Comparison of ENCODE assay signal across 9 mouse cellular contexts in the genomic region with DNA sequence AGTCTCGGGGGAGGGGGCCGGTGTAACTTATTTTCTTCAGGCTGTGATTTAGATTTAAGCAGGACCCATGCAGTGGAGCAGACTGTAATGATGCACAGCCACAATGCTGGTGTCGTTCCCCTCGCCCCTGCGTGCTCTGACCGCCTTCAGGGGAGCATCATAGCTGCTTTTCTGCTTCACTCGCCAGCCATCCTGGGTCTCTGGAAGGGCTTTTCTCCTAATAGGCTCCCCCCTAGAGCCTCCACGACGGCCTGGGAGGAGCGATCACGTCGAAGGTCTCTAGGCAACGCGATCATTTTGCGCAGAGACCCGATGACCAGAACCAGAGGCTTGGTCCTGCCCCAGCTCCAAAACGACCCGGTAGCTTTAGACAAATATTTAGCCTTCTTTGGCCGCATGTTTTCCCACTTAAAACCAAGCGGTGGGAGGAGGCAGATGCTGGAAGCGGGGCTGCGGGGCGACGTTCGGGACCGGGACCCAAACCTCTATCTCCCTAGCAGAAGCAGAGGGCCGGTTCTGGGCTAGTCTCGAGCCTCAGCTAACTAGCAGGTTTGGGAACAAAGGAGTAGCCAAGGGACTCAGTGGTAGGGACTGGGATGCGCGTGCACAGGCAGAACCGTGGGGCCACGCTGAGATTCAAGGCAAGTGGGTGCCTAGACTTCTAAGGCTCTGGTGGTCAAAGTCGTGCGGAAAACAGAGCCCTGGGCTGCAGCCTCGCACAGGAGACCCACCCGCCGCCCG. TPM values are rescaled to one million over a fixed set of nuclear protein-coding genes. Genes with fewer than 3 reads are reported as not detected.
DNase-seq lines count a peak whose midpoint lies in the region; ATAC-seq and TF ChIP-seq lines count a peak whose summit lies in the region.
"Had no signal": no experiment of that assay in that cellular context is flagged by ENCODE, and none has a peak within 500 bp of the region (broad histone marks: within the 10 kb centered on the region; RNA-seq: fewer than 3 reads in every experiment).

No protein-coding gene starts in this region.

- peaks cover 51% of the 10 kb centered on the region for H3K27me3 ChIP-seq in forebrain, embryonic 10.5 days (ENCODE audit: poor library complexity, severe bottlenecking)
- peaks cover 36% of the 10 kb centered on the region for H3K27me3 ChIP-seq in intestine, postnatal 0 days (replicated peaks; ENCODE audit: control insufficient read depth, insufficient read depth, low read length)

- peak overlapping the region; percentile 55 for H3K4me3 ChIP-seq in forebrain, embryonic 10.5 days
- peak overlapping the region; percentile 26 for H3K4me3 ChIP-seq in intestine, postnatal 0 days (ENCODE audit: low read depth, low read length)
- H3K4me3 ChIP-seq in olfactory bulb, adult 2 months (ENCODE audit: insufficient read depth, low read depth, low read length): peak overlapping the region; percentile 36

- H3K9ac ChIP-seq in intestine, postnatal 0 days (ENCODE audit: low read depth, low read length): no peak overlapping the region

- H3K4me1 ChIP-seq in forebrain, embryonic 10.5 days: peaks cover 26% of the 10 kb centered on the region
- no peaks in the 10 kb centered on the region for H3K4me1 ChIP-seq in intestine, postnatal 0 days (replicated peaks; ENCODE audit: control insufficient read depth, insufficient read depth, low read length)
- H3K4me1 ChIP-seq in olfactory bulb, adult 2 months (ENCODE audit: control insufficient read depth, insufficient read depth, low read length): peaks cover 8% of the 10 kb centered on the region

- H3K27ac ChIP-seq in forebrain, embryonic 10.5 days: peak overlapping the region; percentile 40
- H3K27ac ChIP-seq in intestine, postnatal 0 days (ENCODE audit: low read depth, low read length): no peak overlapping the region
- H3K27ac ChIP-seq in olfactory bulb, adult 2 months (ENCODE audit: insufficient read depth, low read depth, low read length): no peak overlapping the region

- intact Hi-C loops in left cerebral cortex, postnatal 4 days (cut with DNase I): loop anchor here (10.0 kb wide), 1 partner anchor 289 kb away; no protein-coding TSS in a partner anchor
- intact Hi-C loops in left cerebral cortex, postnatal 25 days (cut with DNase I): loop anchor here (2.0 kb wide), 1 partner anchor 285 kb away; no protein-coding TSS in a partner anchor
- intact Hi-C loops in left cerebral cortex, postnatal 14 days (cut with DNase I): no loop called here

- no peak for TF ChIP-seq CTCF in intestine, postnatal 0 days (IDR thresholded peaks at IDR 0.05; ENCODE audit: low read depth)
- no peak for TF ChIP-seq CTCF in olfactory bulb, adult 2 months (IDR thresholded peaks at IDR 0.05; ENCODE audit: insufficient read depth, low read depth, low read length)

- TF ChIP-seq POLR2A in olfactory bulb, adult 2 months (IDR thresholded peaks at IDR 0.05; ENCODE audit: insufficient read depth, low read depth, low read length): no peak

- peak; percentile 35 for DNase-seq in left cerebral cortex, postnatal 4 days
- no peak for DNase-seq in left cerebral cortex, postnatal 25 days (ENCODE audit: low spot score in 2 of 2)
- DNase-seq in forebrain, embryonic 10.5 days (ENCODE audit: extremely low spot score, low spot score): no peak
- DNase-seq in left cerebral cortex, postnatal 14 days (ENCODE audit: low spot score in 2 of 2): no peak
- no peak for DNase-seq in frontal cortex, adult 2 months (ENCODE audit: extremely low spot score in 1 of 2, low spot score in 1 of 2)
- DNase-seq in cerebellum, adult 11 months: no peak
- DNase-seq: kidney, adult 11 months had no signal

- no peaks in the 10 kb centered on the region for H3K36me3 ChIP-seq in forebrain, embryonic 10.5 days (replicated peaks)
- H3K36me3 ChIP-seq in intestine, postnatal 0 days (ENCODE audit: control insufficient read depth, insufficient read depth): no peaks in the 10 kb centered on the region

- no peaks in the 10 kb centered on the region for H3K9me3 ChIP-seq in forebrain, embryonic 10.5 days
- no peaks in the 10 kb centered on the region for H3K9me3 ChIP-seq in intestine, postnatal 0 days (ENCODE audit: control insufficient read depth)

- H3K4me2 ChIP-seq in intestine, postnatal 0 days (replicated peaks; ENCODE audit: low read depth): peak overlapping the region; percentile 45

- no peak for ATAC-seq in intestine, postnatal 0 days

- 8% methylated on average over 38 of the region's 38 CpGs for WGBS in forebrain, embryonic 10.5 days
- WGBS in intestine, postnatal 0 days: 12% methylated on average over 38 of the region's 38 CpGs
- WGBS in olfactory bulb, adult 2 months: 8% methylated on average over 38 of the region's 38 CpGs

RNA-seq across cellular contexts. Expression of gene Chrna3, which starts 0.7 kb away (rescaled TPM):
- 1 to 10 TPM; 3.4 to 3.9 TPM for total RNA-seq in left cerebral cortex, postnatal 4 days (2021)
- total RNA-seq in left cerebral cortex, postnatal 25 days (2021): under 1 TPM; 0.66 to 0.76 TPM
- polyA plus RNA-seq in forebrain, embryonic 10.5 days (2016; fragmentation: Nextera tagmentation; extraction: Ambion mirVana): 4.9 and 5.4 TPM in 2 replicates
- 5.3 and 5.4 TPM in 2 replicates for polyA plus RNA-seq in intestine, postnatal 0 days (2015; fragmentation: Nextera tagmentation; extraction: Ambion mirVana)
- not detected in 2 replicates for polyA plus RNA-seq in olfactory bulb, adult 2 months (2012; ENCODE audit: insufficient read depth, insufficient read length, low replicate concordance, missing spikeins)
- 1 to 10 TPM; 1.8 to 2.0 TPM for total RNA-seq in left cerebral cortex, postnatal 14 days (2021)
- polyA plus RNA-seq in frontal cortex, adult 2 months (2012; rRNA removed): 2.1 and 2.9 TPM in 2 replicates

RNA-seq across cellular contexts. Expression of gene Chrnb4, which starts 22.9 kb away (rescaled TPM):
- under 1 TPM in 1 of 2 experiments, not detected in 1; 0.08 TPM for total RNA-seq in left cerebral cortex, postnatal 4 days (2021)
- total RNA-seq in left cerebral cortex, postnatal 25 days (2021): under 1 TPM in 1 of 2 experiments, not detected in 1; 0.11 TPM
- polyA plus RNA-seq in forebrain, embryonic 10.5 days (2016; fragmentation: Nextera tagmentation; extraction: Ambion mirVana): 1.6 and 1.8 TPM in 2 replicates
- 2.3 and 3.1 TPM in 2 replicates for polyA plus RNA-seq in intestine, postnatal 0 days (2015; fragmentation: Nextera tagmentation; extraction: Ambion mirVana)
- polyA plus RNA-seq in olfactory bulb, adult 2 months (2012; ENCODE audit: insufficient read depth, insufficient read length, low replicate concordance, missing spikeins): not detected in 2 replicates
- total RNA-seq in left cerebral cortex, postnatal 14 days (2021): under 1 TPM in 1 of 2 experiments, not detected in 1; 0.19 TPM
- polyA plus RNA-seq in frontal cortex, adult 2 months (2012; rRNA removed): 3.1 and 3.2 TPM in 2 replicates

RNA-seq across cellular contexts. Expression of gene Chrna5, which starts 45.0 kb away (rescaled TPM):
- total RNA-seq in left cerebral cortex, postnatal 4 days (2021): 1 to 10 TPM; 7.3 to 7.9 TPM
- total RNA-seq in left cerebral cortex, postnatal 25 days (2021): 1 to 10 TPM; 2.8 to 3.3 TPM
- 0.42 TPM in 2 replicates for polyA plus RNA-seq in forebrain, embryonic 10.5 days (2016; fragmentation: Nextera tagmentation; extraction: Ambion mirVana)
- polyA plus RNA-seq in intestine, postnatal 0 days (2015; fragmentation: Nextera tagmentation; extraction: Ambion mirVana): 1.0 and 1.3 TPM in 2 replicates
- polyA plus RNA-seq in olfactory bulb, adult 2 months (2012; ENCODE audit: insufficient read depth, insufficient read length, low replicate concordance, missing spikeins): not detected in 2 replicates
- 1 to 10 TPM; 5.2 to 5.8 TPM for total RNA-seq in left cerebral cortex, postnatal 14 days (2021)
- polyA plus RNA-seq in frontal cortex, adult 2 months (2012; rRNA removed): 1.5 and 2.2 TPM in 2 replicates
